Mouse (Mus musculus) ovary, postnatal 36 days (tissue): ENCODE measurements at regions not wholly inside any gene's neighbourhood (a gene's known extent, or its start where the extent isn't known, plus 50 kb on each side); places are given as distances from the start of the nearest gene placed in this dataset.

Source experiments
- DNase-seq: peaks from one replicate; pipeline ENCODE4 v3.0.0; 2022; ENCODE audit warnings: low spot score, mixed read lengths

GRCm38 (mm10) chr2:144123395-144124034 lies 90.7 kb downstream of the Banf2 start:
- DNase-seq = no peak

GRCm38 (mm10) chr2:144127082-144128037 lies 94.5 kb downstream of the Banf2 start:
- DNase-seq = no peak

- DNase-seq = no peak
These were observed 95.2 kb downstream of the Banf2 start for GRCm38 (mm10) chr2:144128038-144128402.

- DNase-seq = no peak
These were observed 95.7 kb downstream of the Banf2 start for GRCm38 (mm10) chr2:144128527-144128926.

GRCm38 (mm10) chr2:144133806-144134574 lies 101.1 kb downstream of the Banf2 start:
- no peak for DNase-seq

DNA sequence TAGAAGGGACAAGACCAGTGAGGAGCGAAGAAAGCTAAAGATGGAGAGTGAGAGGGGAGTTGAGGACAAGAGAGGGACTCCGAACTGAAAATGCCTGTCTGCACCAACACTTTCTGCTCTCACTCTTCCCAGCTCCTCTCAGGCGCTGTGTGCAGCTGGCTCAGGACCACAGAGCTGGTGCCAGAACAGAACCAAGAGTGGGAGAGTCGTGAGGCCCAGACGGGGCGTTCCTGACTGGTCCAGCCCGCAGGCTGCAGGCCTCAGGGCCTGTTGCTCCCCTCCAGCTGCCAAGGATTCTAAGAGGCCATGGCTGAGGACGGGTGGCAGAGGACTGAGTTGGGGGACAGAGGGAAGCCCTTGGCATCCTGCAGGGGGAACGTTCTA lies 101.7 kb downstream of the Banf2 start:
- peak; percentile 38 for DNase-seq

DNA sequence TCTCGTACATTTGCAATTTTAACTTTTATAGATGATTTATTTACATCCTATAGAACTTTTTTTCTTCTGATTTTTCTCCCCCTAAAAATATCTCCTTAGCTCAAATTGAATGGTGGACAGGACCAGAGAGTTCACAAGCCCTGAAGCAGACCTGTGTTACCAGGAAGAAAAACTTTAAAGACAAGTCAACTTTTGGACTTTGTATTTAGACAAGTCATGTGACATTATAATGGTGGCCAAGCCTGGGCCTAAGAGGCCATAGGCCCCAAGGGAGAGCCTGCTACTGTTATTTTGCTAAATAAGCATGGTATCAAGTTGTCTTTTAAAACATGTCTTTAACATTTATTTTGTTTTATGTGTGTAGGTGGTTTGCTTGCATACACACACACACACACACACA lies 102.7 kb downstream of the Banf2 start:
- DNase-seq = no peak

DNA sequence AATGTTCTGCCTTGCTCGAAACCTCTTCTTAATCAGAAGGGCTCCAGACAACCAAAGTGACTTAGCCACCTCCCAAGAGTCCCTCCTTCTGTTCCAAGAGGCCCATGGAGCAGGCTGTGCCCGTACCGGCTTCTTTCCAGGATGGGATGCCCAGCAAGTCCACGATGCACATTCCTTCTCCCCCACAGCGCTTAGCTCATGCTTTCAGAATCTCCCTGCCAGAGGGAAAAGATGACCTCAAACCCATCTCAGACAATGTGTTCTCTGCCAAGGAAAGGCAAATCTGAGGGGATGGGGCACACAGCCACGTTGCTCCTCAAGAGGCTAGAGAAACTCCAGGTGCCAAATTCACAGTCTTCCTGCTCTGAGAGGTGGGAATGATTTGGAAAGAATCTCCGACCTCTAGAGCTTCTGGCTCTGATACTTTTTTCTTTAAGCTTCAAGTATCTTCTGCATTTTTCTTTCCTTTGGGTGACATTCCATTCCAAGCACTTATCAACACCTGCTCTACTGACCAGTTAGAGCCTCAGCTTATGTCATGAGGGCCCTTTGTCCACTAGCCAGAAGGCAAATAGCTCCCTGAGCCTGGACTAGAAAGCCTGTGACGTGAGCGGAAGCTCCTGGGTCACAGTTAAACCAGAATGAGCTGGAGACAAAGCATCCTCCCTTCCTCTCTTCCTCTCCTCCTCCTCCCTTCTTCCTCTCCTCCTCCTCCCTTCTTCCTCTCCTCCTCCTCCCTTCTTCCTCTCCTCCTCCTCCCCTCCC lies 110.9 kb downstream of the Banf2 start:
- DNase-seq = no peak

- no peak for DNase-seq
These were observed 111.8 kb downstream of the Banf2 start for GRCm38 (mm10) chr2:144144486-144145136.

DNA sequence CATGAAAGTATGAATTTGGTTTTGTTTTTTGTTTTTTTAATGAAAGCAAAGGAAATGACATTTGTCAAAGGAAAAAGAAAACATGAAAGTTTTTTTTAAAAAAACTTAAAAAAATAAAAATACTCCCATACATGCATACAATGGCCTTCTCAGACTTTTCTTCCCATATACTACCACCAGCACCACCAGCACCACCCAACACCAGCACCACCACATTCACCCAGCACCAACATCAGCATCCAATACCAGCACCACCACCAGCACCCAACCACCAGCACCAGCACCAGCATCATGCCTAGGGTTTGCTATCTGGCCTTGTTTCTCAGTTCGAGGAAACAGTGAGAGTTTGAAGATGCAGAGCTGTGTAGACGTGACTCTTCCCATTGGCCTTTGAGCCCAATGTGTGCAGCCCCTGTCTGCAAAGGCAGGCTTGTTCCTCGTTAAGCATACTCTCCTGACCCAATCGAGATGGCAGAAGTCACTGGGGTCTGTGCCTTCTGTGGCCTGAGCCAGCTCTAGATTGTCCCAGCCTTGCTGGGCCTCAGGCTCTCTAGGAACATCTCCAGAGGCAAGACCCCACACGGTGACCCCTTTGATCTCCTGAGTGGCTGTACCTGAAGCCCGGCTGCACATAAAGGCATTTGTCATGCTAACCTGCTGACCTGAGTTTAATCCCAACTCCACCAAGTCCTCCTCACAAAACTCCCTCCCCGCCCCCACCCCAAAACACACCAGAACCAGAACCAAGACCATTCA lies 113.8 kb upstream of the Mgme1 start:
- DNase-seq = no peak

DNA sequence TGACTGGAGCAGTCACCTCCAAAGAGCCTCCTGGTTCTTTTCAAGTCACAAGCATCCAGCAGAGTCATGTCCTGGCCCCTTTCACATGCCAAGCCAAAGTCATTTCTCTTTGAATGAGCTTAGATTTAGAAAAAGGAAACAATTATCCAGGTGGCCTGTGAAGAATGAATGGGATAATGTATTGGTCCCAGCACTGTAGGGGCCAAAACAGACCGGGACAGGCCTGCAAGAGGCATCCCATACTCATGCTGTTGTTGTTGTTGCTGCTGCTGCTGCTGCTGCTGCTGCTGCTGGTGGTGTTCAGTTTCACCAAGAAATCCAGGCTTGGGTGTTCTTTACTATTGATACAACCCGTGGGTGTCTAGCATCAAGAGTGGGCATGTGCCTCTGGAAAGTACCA lies 113.1 kb upstream of the Mgme1 start:
- no peak for DNase-seq

DNA sequence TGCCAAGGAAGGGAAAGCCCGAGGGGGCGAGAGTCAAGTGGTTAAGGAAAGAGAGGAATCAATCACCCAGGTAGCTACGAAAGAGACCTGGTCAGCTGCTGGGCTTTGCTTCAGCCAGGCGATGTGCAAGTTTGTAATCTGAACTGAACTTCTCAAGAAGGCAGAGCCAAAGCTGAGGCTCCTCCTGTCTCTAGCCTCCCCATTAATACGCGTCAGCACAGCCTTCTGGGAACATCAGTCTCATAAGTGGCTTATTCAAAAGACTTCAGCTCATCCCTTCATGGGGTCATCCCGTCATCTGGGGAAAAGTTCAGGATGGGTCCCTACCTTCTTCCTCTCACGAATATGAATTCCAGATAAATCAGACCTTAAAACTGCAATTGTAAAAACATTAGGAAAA lies 112.2 kb upstream of the Mgme1 start:
- DNase-seq = no peak

DNA sequence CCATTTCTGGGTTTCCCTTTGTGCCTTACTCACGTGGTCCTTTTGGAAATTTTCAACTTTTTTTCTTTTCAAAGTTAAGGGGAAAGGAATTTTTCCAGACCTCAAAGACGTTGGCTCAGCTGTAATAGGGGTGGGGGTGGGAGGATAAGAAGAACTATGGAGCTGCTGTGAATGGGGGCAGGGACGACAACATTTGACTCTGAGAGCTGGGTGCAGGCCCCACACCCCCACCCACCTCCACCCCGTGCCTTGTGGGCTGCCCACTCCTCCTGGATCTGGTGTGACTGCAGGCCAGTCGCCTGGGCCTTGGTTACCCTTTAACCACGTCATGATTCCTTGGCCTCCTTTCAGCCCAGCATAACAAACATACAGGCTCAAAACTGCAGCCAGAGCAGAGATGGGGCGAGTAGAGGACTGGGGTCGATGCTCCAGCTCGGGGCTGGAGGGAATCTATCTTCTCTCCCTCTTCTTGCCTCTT lies 110.6 kb upstream of the Mgme1 start:
- DNase-seq = no peak

GRCm38 (mm10) chr2:144160434-144160833 lies 110.0 kb upstream of the Mgme1 start:
- no peak for DNase-seq

- no peak for DNase-seq
These were observed 108.6 kb upstream of the Mgme1 start for GRCm38 (mm10) chr2:144161852-144162251.

DNA sequence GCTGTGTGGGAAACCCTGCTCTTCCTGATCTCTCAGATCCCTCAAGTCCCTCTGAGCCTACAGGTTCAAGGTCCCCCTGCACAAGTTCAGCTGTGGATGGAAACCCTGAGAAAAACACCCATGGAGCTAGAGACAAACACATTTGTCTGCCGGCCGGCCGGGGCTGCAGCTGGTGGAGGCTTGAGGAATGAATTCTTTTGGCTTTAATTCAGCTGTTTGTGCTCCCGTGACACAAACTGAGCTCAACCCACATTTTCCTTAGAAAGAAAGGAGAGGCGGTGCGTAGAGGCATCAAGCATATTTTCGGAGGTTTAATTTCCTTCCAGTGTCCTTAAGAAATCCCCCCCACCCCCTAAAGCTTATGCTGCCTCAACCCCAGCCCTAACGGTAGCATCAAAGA lies 106.4 kb upstream of the Mgme1 start:
- peak; percentile 60 for DNase-seq

GRCm38 (mm10) chr2:144164986-144165821 lies 105.3 kb upstream of the Mgme1 start:
- peak; percentile 85 for DNase-seq

- DNase-seq = no peak
These were observed 104.2 kb upstream of the Mgme1 start for GRCm38 (mm10) chr2:144166102-144166750.

GRCm38 (mm10) chr2:144169576-144170178 lies 100.8 kb upstream of the Mgme1 start:
- no peak for DNase-seq
